Mouse (Mus musculus) heart, adult 2 months (tissue): ENCODE results near the gene Ak9. TPM values are rescaled to one million over a fixed set of nuclear protein-coding genes. Genes with fewer than 3 reads are reported as not detected.

Source experiments
- DNase-seq, 2 experiments: peaks; one replicate each; pipeline ENCODE4 v3.0.0; 2021
- H3K27ac ChIP-seq: fragments of 200-600 bp; 2 replicates; pipeline ENCODE4 v1.8.1; 2022
- H3K27me3 ChIP-seq: fragments of 200-500 bp; 2 replicates; pipeline ENCODE4 v1.6.1; 2012; ENCODE audit warnings: mild to moderate bottlenecking, low read length, inconsistent platforms, mixed read lengths; ENCODE audit not compliant: control insufficient read depth, insufficient read depth
- H3K36me3 ChIP-seq: fragments of 200-500 bp; 2 replicates; pipeline ENCODE4 v1.6.1; 2012; ENCODE audit warnings: low read length, inconsistent platforms; ENCODE audit not compliant: control insufficient read depth, insufficient read depth
- H3K4me1 ChIP-seq: fragments of 200-500 bp; 2 replicates; pipeline ENCODE4 v1.6.1; 2011; ENCODE audit warnings: low read length; ENCODE audit not compliant: control insufficient read depth, insufficient read depth
- H3K4me3 ChIP-seq: fragments of 200-600 bp; 2 replicates; pipeline ENCODE4 v1.8.1; 2022
- H3K79me2 ChIP-seq: fragments of 200-500 bp; replicated peaks from 2 replicates; pipeline ENCODE4 v1.6.1; 2012; ENCODE audit warnings: mild to moderate bottlenecking, inconsistent platforms, low read length, moderate library complexity, mixed read lengths; ENCODE audit not compliant: control insufficient read depth, insufficient read depth
- H3K9ac ChIP-seq: fragments of 200-500 bp; 2 replicates; pipeline ENCODE4 v1.6.1; 2012; ENCODE audit warnings: low read depth, mild to moderate bottlenecking, control low read depth, inconsistent platforms, low read length, mixed read lengths
- CTCF ChIP-seq: fragments of 200-600 bp; IDR thresholded peaks from 2 replicates; pipeline ENCODE4 v1.8.1; 2022; ENCODE audit warnings: antibody characterized with exemption, mild to moderate bottlenecking, moderate library complexity
- EP300 ChIP-seq: fragments of 200-500 bp; IDR thresholded peaks from 2 replicates; pipeline ENCODE4 v1.6.1; 2011; ENCODE audit warnings: low read depth, low read length, control low read depth; ENCODE audit not compliant: insufficient read depth
- POLR2A ChIP-seq: fragments of 200-500 bp; IDR thresholded peaks from 2 replicates; pipeline ENCODE4 v1.6.1; 2011; ENCODE audit warnings: mild to moderate bottlenecking, low read depth, low read length, control low read depth; ENCODE audit not compliant: insufficient read depth
- WGBS: fragments of 180-500 bp; shearing (Covaris S2); methylation state at CpG from one replicate; pipeline ENCODE4 v1.1.7; 2018; 5-methylcytosine and 5-hydroxymethylcytosine counted together
- intact Hi-C: fragments of 180-260 bp; cut with DNase I; formaldehyde crosslinking; loops from one replicate; pipeline ENCODE4 v1.15.1; 2025
- polyA plus RNA-seq: library from polyadenylated mRNA; depleted of rRNA; stranded (reverse); fragments of >200 nt; gene quantifications from 2 replicates; pipeline ENCODE4 v1.2.3, GENCODE M21; 2012
- total RNA-seq, 2 experiments: library from RNA; stranded (reverse); gene quantifications; 2 replicates each; pipeline ENCODE4 v1.2.3; 2021

Gene Ak9
- total and polyA plus RNA-seq, 3 experiments = 0.06 TPM; not detected in 2

DNA sequence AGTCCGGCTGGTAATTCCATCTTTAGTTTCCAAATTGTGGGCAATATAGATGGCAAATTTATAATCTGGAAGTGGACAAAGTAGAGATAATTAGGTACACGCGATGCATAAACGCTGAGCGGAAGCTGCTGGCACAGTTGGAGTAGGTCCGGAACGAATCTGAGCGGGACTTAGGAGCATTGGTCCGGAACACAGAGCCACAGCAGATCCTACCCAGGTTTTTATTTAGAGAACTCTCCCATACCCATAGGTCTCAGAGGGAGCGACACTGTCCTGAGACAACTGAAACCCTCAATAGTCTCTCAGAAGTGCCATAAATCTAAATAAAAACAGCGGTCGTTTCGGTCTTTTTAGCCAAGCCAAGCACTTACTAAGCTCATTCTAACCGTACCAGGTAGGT, 145.9 kb downstream of the Ak9 start:
- Histone ChIP-seq H3K36me3 (no peaks in the 10 kb centered on the region), H3K79me2 (no peaks in the 10 kb centered on the region), H3K27ac (peak overlapping the region; percentile 90), H3K27me3 (no peaks in the 10 kb centered on the region), H3K4me1 (peaks cover 2% of the 10 kb centered on the region; the same call in 1 of the 2 replicates), H3K4me3 (peak overlapping the region; percentile 81), H3K9ac (peak overlapping the region; percentile 64)
- DNase-seq = no peak
- WGBS = 7% methylated on average over 14 of the region's 14 CpGs
- no peak for TF ChIP-seq CTCF
- TF ChIP-seq POLR2A = no peak
- no peak for TF ChIP-seq EP300
- intact Hi-C loops = loop anchor here (1.0 kb wide), 2 partner anchors 28 to 41 kb away; partner anchors contain the start of genes Ppil6 and Smpd2

DNA sequence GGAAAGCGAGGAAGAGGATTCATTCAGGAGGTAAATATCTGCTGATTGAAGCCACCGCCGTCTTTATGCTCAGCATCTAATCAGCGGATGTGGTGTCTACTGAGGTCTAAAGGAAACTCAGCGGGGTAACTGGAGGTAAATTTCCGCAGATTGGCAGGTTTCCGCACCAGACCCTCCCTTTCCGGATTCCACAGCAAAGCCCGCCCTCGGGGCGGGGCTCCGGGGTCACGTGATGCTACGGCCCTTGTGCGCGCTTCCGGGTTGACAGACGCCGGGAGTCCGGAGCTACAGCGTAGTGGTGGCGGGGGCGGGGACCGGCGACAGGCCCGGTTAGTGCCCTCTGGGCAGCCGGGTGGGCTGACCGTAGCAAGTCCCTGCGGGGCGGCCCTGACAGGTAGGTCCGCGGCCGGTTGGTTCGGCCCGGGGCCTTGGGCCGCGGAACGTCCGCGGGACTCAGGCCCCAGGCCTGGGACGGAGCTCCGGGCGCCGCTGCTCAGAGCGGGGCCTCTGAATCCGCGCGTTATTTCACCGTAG, 146.4 kb downstream of the Ak9 start, which contains the start of gene Zbtb24:
Zbtb24 (plus strand) TSS at position 247 of the 534 bp plus-strand sequence.
- Histone ChIP-seq H3K79me2 (no peaks in the 10 kb centered on the region), H3K4me1 (peaks cover 2% of the 10 kb centered on the region; the same call in 1 of the 2 replicates), H3K27me3 (no peaks in the 10 kb centered on the region), H3K9ac (peak within 1 kb of the TSS; percentile 96), H3K36me3 (no peaks in the 10 kb centered on the region), H3K27ac (peak within 1 kb of the TSS; percentile 90), H3K4me3 (peak within 1 kb of the TSS; percentile 81)
- intact Hi-C loops = loop anchor here (1.0 kb wide), 2 partner anchors 27 to 40 kb away; partner anchors contain the start of genes Ppil6 and Smpd2
- DNase-seq = peak; percentile 96
- TF ChIP-seq POLR2A = peak; percentile 92
- 0 out of 2 replicates have a peak, but pooled peaks have one; percentile 51 for TF ChIP-seq EP300
- no peak for TF ChIP-seq CTCF
- under 1% methylated on average over 49 of the region's 49 CpGs for WGBS

DNA sequence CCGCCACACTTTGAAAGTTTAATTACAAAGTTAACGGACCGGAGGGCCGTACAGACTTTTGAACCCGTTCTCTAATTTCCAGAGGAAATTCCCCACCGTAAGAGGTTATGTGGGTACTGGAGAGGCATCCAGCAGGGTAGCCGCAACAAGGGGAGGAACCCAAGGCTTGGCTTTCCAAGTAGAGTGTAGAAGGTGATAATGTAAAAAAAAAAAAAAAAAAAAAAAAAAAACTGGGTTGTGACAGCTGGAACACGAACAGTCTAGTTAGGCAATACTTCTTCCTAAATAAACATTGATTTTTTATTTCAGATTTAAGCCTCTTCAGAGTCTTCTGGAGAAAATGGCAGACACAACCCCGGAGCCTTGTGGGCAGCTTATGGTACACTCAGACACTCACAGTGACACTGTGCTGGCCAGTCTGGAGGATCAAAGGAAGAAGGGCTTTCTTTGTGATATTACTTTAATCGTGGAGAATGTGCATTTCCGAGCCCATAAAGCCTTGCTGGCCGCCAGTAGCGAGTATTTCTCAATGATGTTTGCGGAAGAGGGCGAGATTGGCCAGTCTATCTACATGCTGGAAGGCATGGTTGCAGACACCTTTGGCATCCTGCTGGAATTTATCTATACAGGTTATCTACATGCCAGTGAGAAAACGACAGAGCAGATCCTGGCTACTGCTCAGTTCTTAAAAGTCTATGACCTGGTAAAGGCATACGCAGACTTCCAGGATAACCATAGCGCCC, 147.2 kb downstream of the Ak9 start:
- Histone ChIP-seq H3K4me3 (peak overlapping the region; percentile 81), H3K4me1 (peaks cover 2% of the 10 kb centered on the region; the same call in 1 of the 2 replicates), H3K9ac (peak overlapping the region; percentile 96), H3K27me3 (no peaks in the 10 kb centered on the region), H3K79me2 (no peaks in the 10 kb centered on the region), H3K36me3 (no peaks in the 10 kb centered on the region), H3K27ac (peak overlapping the region; percentile 90)
- DNase-seq = no peak
- 51% methylated on average over 18 of the region's 18 CpGs for WGBS
- intact Hi-C loops = loop anchor here (1.0 kb wide), 2 partner anchors 26 to 39 kb away; partner anchors contain the start of genes Ppil6 and Smpd2
- TF ChIP-seq CTCF (no peak), POLR2A (no peak), EP300 (no peak)

DNA sequence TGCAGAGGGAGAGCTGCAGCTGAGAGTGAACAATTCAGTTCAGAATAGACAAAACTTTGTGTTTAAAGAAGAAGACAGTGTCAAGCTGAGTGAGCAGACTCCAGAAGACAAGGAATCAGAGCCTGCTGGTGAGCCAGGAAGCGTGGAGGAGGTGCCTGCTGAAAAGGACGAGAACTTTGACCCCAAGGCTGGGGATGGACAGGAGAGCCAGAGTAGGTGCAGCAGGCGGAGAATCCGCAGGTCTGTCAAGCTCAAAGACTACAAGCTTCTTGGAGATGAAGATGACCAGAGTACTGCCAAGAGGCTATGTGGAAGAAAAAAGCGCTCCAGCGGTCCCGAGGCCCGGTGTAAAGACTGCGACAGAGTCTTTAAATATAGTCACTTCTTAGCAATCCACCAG, 147.9 kb downstream of the Ak9 start:
- DNase-seq = no peak
- TF ChIP-seq EP300 = no peak
- no peak for TF ChIP-seq CTCF
- TF ChIP-seq POLR2A = no peak
- WGBS = 94% methylated on average over 9 of the region's 9 CpGs

DNA sequence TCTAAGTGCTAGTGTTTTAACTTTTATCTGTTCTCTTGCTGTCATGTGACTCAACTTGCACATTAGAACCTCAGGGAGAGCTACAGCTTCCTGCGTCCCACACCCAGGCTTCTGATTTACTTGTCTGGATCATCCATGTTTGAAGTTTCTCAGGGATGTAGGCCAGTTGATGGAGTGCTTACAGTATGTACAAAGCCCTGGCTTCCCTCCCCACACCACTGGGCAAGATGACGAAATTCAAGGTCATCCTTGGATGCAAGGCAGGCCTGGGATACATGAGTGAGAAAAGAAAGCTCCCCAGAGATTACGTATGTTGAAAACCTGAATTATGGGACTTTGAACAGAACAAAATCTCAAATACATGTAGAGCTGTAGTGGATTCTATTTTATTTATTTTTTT, 149.0 kb downstream of the Ak9 start:
- no peak for DNase-seq
- Histone ChIP-seq H3K4me1 (peaks cover 2% of the 10 kb centered on the region; the same call in 1 of the 2 replicates), H3K79me2 (no peaks in the 10 kb centered on the region), H3K36me3 (no peaks in the 10 kb centered on the region), H3K27me3 (no peaks in the 10 kb centered on the region), H3K9ac (no peak overlapping the region), H3K4me3 (no peak overlapping the region), H3K27ac (no peak overlapping the region)
- no peak for TF ChIP-seq CTCF
- TF ChIP-seq EP300 = no peak
- no peak for TF ChIP-seq POLR2A
- WGBS = 82% methylated on average over 3 of the region's 3 CpGs
- intact Hi-C loops = no loop called here

More for the DNA sequence above, 147.9 kb downstream of the Ak9 start:
- no peaks in the 10 kb centered on the region for H3K27me3 ChIP-seq
- H3K79me2 ChIP-seq = no peaks in the 10 kb centered on the region
- no peak overlapping the region for H3K27ac ChIP-seq
- intact Hi-C loops = no loop called here
- peaks cover 2% of the 10 kb centered on the region; the same call in 1 of the 2 replicates for H3K4me1 ChIP-seq
- no peak overlapping the region for H3K9ac ChIP-seq
- no peaks in the 10 kb centered on the region for H3K36me3 ChIP-seq
- H3K4me3 ChIP-seq = no peak overlapping the region
